Mouse (Mus musculus) neural tube, embryonic 15.5 days (tissue): ENCODE results near the gene Tmsb4x. TPM values are rescaled to one million over a fixed set of nuclear protein-coding genes. Genes with fewer than 3 reads are reported as not detected.

Source experiments
- ATAC-seq: fragments of 200-750 bp; cut with Nextera tagmentation; 2 replicates; pipeline ENCODE4 v1.8.0; 2017; ENCODE audit warnings: mild to moderate bottlenecking, moderate TSS enrichment, moderate library complexity; ENCODE audit not compliant: low FRiP score
- H3K27ac ChIP-seq: fragments of 300-500 bp; sonication (generic); replicated peaks from 2 replicates; pipeline ENCODE4 v1.5.1; 2015; ENCODE audit warnings: mild to moderate bottlenecking, inconsistent platforms
- H3K27me3 ChIP-seq: fragments of 300-500 bp; sonication (generic); replicated peaks from 2 replicates; pipeline ENCODE4 v1.6.1; 2015; ENCODE audit warnings: inconsistent platforms
- H3K36me3 ChIP-seq: fragments of 300-500 bp; sonication (generic); 2 replicates; pipeline ENCODE4 v1.6.1; 2015; ENCODE audit warnings: inconsistent platforms
- H3K4me1 ChIP-seq: fragments of 300-500 bp; sonication (generic); 2 replicates; pipeline ENCODE4 v1.6.1; 2015; ENCODE audit warnings: inconsistent platforms
- H3K4me2 ChIP-seq: fragments of 300-500 bp; sonication (generic); 2 replicates; pipeline ENCODE4 v1.6.1; 2015; ENCODE audit warnings: inconsistent platforms, mild to moderate bottlenecking, moderate library complexity
- H3K4me3 ChIP-seq: fragments of 300-500 bp; sonication (generic); replicated peaks from 2 replicates; pipeline ENCODE4 v1.5.1; 2015; ENCODE audit warnings: mild to moderate bottlenecking, inconsistent platforms
- H3K9ac ChIP-seq: fragments of 300-500 bp; sonication (generic); replicated peaks from 2 replicates; pipeline ENCODE4 v1.6.1; 2015; ENCODE audit warnings: mild to moderate bottlenecking, inconsistent platforms
- H3K9me3 ChIP-seq: fragments of 300-500 bp; sonication (generic); replicated peaks from 2 replicates; pipeline ENCODE4 v1.6.1; 2016; ENCODE audit warnings: inconsistent platforms
- WGBS: fragments of 180-500 bp; shearing (Covaris S2); methylation state at CpG from one replicate; pipeline ENCODE4 v1.1.7; 2015; ENCODE audit warnings: mixed read lengths; 5-methylcytosine and 5-hydroxymethylcytosine counted together
- polyA plus RNA-seq: library from polyadenylated mRNA; unstranded; fragments of >200 nt; fragmentation: Nextera tagmentation; extraction: Ambion mirVana; gene quantifications from 2 replicates; pipeline ENCODE4 v1.2.1, GENCODE M21; 2015

Gene Tmsb4x
- polyA plus RNA-seq, 1 experiment from 2014 or later: 5,117 TPM

DNA sequence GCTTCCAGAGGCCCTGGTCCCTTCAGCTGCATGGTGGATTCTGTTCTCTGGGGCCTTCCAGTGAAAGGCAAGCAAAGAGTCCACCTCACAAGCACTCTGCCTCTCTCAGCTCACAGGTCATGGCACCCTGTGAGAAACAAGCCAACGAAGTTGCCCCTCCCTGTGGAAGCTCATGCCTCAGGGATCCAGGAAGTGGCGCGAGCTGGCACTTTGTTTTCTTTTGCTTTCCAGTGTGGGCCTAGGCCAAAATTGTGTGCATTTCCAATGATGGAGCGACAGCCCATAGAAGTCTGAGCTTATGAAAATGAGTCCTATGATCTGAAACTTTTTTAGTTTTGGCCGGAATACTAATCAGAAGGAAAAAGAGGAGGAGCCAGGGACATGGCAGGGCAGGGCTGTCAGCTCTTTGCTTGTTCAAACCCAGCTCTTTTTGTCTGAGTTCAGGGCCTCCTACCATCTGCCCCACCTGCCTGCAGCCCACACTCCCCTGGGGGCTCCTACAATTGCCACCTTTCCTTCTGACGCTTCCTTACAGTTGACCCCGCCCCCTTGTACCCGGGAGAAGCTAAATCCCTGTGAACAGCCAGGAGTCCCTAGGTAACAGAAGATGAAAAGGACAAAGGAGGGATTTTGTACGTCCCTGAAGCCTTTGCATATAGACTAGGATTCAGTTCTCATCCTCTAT is 2.9 kb upstream of the Tmsb4x start:
- WGBS: 56% methylated on average over 9 of the region's 9 CpGs
- no peak overlapping the region for H3K27ac ChIP-seq
- no peak for ATAC-seq

DNA sequence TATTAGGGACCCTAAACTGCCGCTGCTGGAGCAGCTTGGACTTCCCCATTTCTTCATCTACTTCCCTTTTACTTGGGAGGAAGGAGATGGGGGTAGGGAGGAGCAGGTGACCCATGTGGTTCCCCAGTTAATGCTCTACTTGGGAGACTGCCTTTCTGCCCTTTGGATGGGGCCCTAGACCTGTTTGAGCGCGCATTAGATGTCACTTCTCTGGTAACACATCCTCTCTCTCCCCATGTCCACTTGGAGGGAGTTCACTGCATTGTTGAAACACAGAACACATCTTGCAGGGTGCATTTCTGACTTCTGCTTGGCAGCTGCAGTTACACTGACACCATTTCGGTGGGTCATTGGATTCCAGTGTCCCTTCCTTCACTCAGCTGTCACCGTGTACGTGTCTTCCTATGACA is 1.2 kb upstream of the Tmsb4x start:
- Histone ChIP-seq H3K4me3 (peak overlapping the region; percentile 54), H3K9me3 (no peaks in the 10 kb centered on the region), H3K4me2 (peak overlapping the region; percentile 54), H3K27me3 (no peaks in the 10 kb centered on the region), H3K36me3 (no peaks in the 10 kb centered on the region), H3K27ac (peak overlapping the region; percentile 91; the same call in 1 of the 2 replicates), H3K9ac (peak overlapping the region; percentile 75; the same call in 1 of the 2 replicates), H3K4me1 (peaks cover 13% of the 10 kb centered on the region; the same call in 1 of the 2 replicates)
- no peak for ATAC-seq
- 43% methylated on average over 6 of the region's 6 CpGs for WGBS

More for the DNA sequence above, 2.9 kb upstream of the Tmsb4x start:
- H3K36me3 ChIP-seq: no peaks in the 10 kb centered on the region
- no peak overlapping the region for H3K4me3 ChIP-seq
- no peak overlapping the region for H3K9ac ChIP-seq
- no peaks in the 10 kb centered on the region for H3K9me3 ChIP-seq
- no peaks in the 10 kb centered on the region for H3K27me3 ChIP-seq
- no peak overlapping the region for H3K4me2 ChIP-seq
- H3K4me1 ChIP-seq: peaks cover 5% of the 10 kb centered on the region; the same call in 1 of the 2 replicates

DNA sequence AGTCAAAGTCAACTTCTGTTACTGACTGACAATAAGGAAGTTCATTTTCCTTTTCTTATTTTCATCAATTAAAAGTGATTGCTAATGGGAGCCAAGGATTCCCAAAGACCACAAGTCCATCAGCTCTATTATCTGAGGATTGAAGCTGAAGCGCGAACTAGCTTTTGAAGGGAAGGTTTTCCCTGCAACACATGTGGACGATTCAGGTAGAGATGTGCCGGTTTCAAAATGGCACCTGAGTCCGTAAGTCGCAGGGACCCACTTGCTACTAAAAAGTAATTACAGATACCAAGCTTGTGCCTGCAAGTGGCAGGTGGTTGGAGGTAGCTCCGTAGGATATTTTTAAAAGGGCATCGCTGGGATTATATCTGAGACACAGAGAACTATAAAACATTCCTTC is 713 bp upstream of the Tmsb4x start:
- peak overlapping the region; percentile 75; the same call in 1 of the 2 replicates for H3K9ac ChIP-seq
- H3K4me2 ChIP-seq: peak overlapping the region; percentile 54
- peak; percentile 21; the same call in 1 of the 2 replicates for ATAC-seq
- no peaks in the 10 kb centered on the region for H3K9me3 ChIP-seq
- no peaks in the 10 kb centered on the region for H3K27me3 ChIP-seq
- peak overlapping the region; percentile 91 for H3K27ac ChIP-seq
- peak overlapping the region; percentile 54 for H3K4me3 ChIP-seq
- WGBS: 39% methylated on average over 8 of the region's 8 CpGs
- H3K36me3 ChIP-seq: no peaks in the 10 kb centered on the region
- peaks cover 13% of the 10 kb centered on the region; the same call in 1 of the 2 replicates for H3K4me1 ChIP-seq

DNA sequence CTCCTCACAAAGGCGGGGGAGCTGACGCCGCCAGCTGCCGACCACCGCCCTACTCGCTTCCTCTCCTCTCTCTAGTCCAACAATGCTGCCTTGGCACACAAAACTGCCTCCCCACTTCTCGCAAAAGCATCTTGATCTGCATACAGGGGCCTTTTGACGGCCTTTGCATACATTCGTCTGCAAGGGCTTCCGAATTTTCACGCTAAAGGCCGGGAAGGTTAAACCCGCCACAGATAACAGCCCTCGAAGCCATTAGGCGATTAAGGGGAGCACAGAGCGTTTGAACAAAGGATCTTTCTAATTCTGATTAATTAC is 652 bp downstream of the Tmsb4x start:
- no peaks in the 10 kb centered on the region for H3K36me3 ChIP-seq
- H3K4me2 ChIP-seq: no peak overlapping the region
- peaks cover 13% of the 10 kb centered on the region; the same call in 1 of the 2 replicates for H3K4me1 ChIP-seq
- no peaks in the 10 kb centered on the region for H3K9me3 ChIP-seq
- H3K4me3 ChIP-seq: peak overlapping the region; percentile 54
- peak overlapping the region; percentile 75 for H3K9ac ChIP-seq
- H3K27ac ChIP-seq: peak overlapping the region; percentile 91
- peak; percentile 58 for ATAC-seq
- H3K27me3 ChIP-seq: no peaks in the 10 kb centered on the region
- WGBS: 20% methylated on average over 16 of the region's 16 CpGs

DNA sequence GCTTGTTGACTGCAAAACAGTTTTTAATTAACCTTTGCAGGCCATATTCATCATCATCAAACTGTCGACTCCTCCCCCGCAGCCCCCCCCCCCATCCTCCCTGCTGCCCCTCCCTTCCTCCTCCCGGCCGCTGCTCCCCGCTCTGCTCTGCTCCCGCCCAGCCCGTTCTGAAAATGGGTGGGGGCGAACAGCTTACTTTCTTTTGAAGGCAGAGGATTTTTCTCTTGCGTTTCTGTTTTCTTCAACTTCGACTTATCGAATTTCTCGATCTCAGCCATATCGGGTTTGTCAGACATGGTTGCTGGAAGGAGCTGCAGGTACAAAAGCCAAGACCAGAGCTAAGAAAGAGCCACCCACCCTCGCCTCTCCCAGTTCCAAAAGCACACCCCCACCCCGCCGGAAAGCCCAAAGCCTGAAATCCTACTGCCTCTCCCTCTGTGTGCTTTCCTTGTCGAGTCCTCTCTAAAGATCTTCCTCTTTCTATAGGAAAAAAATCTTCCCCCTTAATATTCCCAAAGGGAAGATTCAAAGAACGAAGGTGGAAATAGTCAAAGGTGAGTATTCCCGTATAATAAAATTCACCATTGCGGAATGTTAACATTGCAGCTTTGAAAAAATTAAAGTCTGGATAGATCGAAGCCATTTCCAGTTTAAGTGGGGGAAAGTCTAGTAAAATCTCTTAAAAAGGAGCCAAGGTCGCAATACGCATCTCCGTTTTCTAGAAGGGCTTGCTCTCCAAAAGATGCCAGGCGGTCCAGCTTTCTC is 1.2 kb downstream of the Tmsb4x start:
- Histone ChIP-seq H3K27ac (peak overlapping the region; percentile 91), H3K4me3 (peak overlapping the region; percentile 54), H3K9ac (peak overlapping the region; percentile 75), H3K4me2 (peak overlapping the region; percentile 59), H3K9me3 (no peaks in the 10 kb centered on the region), H3K4me1 (peaks cover 13% of the 10 kb centered on the region; the same call in 1 of the 2 replicates), H3K27me3 (peaks cover under 1% of the 10 kb centered on the region; the same call in 1 of the 2 replicates), H3K36me3 (no peaks in the 10 kb centered on the region)
- WGBS: 26% methylated on average over 25 of the region's 25 CpGs
- peak; percentile 62; the same call in 1 of the 2 replicates for ATAC-seq

DNA sequence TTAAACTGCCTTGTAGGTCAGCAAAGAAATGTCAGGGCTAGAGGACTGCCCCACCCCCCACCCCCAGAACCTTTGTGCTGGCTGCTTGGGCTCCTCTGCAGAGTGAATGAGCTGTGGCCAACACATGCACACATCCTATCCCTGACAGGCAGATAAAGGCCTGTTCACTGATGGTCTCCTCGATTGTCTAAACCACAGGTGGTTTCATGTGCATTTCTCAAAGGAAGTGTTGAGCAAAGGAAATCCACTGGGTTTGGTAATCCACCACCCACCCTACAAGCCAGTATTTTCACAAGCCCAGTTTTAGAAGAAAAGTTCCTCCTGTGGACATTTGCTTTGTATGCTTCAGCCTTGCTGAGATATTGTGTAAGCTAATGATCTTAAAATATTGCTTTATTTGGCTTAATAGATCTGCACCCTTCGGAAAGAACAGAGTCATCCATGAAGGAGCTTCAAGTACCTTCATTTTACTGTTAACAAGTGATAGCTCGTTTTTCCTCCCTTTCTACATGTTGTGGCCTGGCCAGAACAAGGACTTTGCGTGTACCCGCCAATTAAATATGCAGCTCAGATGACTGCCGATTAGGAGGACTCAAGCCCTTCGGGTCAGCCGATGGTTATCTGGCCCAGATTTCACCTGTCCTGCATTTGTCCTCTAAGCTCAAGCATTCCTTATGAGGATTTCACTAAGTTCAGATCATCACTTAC is 3.1 kb downstream of the Tmsb4x start:
- 52% methylated on average over 8 of the region's 8 CpGs for WGBS
- Histone ChIP-seq H3K4me1 (peaks cover 13% of the 10 kb centered on the region; the same call in 1 of the 2 replicates), H3K4me3 (no peak overlapping the region), H3K4me2 (peak overlapping the region; percentile 59), H3K27me3 (peaks cover 3% of the 10 kb centered on the region; the same call in 1 of the 2 replicates), H3K27ac (no peak overlapping the region; the same call in 1 of the 2 replicates), H3K9ac (no peak overlapping the region), H3K9me3 (no peaks in the 10 kb centered on the region), H3K36me3 (no peaks in the 10 kb centered on the region)
- ATAC-seq: no peak

DNA sequence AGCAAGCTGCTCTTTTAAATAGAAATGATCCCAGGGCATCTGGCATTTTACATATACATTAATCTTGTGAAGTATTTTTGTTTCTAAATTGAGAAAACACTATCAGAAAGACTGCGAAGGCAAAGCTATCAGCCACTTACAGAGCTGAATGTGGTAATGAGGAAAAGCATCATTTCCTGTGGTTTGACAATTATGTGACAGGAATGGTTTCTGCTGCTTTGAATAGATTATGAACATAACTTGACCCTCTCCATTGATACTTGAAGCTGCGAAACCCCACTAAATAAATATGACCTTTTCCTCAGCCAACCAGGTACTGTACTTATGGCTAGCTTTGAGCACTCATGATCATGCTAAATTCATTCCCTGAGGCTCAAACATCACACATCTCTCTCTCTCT is 7.8 kb downstream of the Tmsb4x start:
- no peak for ATAC-seq
- peaks cover 2% of the 10 kb centered on the region; the same call in 1 of the 2 replicates for H3K4me1 ChIP-seq
- H3K27ac ChIP-seq: no peak overlapping the region
- WGBS: 80% methylated on average over 2 of the region's 2 CpGs
- no peak overlapping the region for H3K4me3 ChIP-seq
- H3K36me3 ChIP-seq: no peaks in the 10 kb centered on the region
- H3K27me3 ChIP-seq: peaks cover 6% of the 10 kb centered on the region; the same call in 1 of the 2 replicates
- no peak overlapping the region for H3K9ac ChIP-seq
- no peak overlapping the region for H3K4me2 ChIP-seq
- H3K9me3 ChIP-seq: no peaks in the 10 kb centered on the region

DNA sequence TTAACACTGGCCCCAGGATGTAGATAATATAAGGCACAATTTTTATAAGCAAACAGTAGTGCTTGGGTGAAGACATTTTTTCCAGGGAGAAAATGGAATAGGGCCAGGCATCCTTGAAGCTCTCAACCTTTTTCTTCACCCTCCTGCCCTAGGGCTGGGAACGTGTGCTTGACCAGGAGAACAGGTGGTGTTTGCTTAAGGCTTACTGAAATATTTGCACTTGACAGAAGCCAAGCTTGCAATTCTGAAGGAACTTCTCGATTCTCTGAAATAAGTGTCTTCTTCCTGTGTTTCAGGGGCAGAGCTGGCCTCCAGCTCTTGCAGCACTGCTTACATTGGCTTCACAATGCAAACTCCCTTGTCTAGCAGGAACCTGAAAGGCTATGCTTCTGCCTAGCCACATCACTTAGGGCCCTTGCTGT is 13.9 kb downstream of the Tmsb4x start:
- no peak for ATAC-seq

DNA sequence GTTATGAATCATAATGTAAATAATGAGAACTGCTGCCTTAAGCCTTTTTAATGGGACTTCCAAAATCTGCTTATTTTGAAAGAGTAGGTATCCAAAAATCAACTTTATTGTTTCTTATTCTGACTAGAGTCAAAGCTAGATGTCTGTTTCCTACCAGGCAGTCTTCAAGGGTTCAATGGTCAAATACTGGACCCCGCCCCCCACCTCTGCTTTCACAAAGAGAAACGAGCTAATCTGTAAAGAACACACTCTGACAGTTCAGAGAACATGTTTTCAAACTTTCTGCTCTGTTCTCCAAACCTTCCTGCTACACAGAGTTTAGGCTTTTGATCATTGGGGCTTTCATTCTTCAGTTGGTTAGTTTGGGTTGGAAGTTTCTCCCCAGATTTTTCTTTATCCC is 22.8 kb downstream of the Tmsb4x start:
- Histone ChIP-seq H3K4me2 (no peak overlapping the region), H3K27me3 (peaks cover 10% of the 10 kb centered on the region), H3K9me3 (no peaks in the 10 kb centered on the region), H3K9ac (no peak overlapping the region), H3K4me1 (no peaks in the 10 kb centered on the region), H3K27ac (no peak overlapping the region), H3K36me3 (no peaks in the 10 kb centered on the region), H3K4me3 (no peak overlapping the region)
- WGBS: 51% methylated on average over 2 of the region's 2 CpGs
- ATAC-seq: no peak

More for the DNA sequence above, 13.9 kb downstream of the Tmsb4x start:
- no peaks in the 10 kb centered on the region for H3K9me3 ChIP-seq
- H3K4me2 ChIP-seq: no peak overlapping the region
- H3K27ac ChIP-seq: no peak overlapping the region
- no peaks in the 10 kb centered on the region for H3K4me1 ChIP-seq
- H3K9ac ChIP-seq: no peak overlapping the region
- H3K36me3 ChIP-seq: no peaks in the 10 kb centered on the region
- WGBS: 92% methylated on average over 2 of the region's 2 CpGs
- H3K4me3 ChIP-seq: no peak overlapping the region
- H3K27me3 ChIP-seq: peaks cover 8% of the 10 kb centered on the region

DNA sequence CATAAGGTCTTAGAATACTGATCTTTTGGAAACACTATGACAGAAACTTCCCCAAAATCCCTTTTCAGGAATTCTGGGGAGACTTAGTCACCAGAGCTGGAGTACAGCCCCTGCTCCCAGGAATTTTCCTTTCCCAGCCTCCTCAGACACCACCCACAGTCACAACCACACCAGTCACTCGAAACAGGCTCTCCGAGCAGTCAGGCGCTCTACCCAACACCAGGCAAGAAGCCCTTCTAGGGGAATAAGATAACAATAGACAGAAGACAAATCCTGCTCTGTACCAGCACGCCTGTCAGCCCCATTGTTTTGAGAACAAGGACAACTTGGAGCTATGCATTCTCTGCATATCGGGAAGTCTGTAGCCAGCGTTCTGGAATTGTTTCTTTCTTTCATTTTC is 25.6 kb downstream of the Tmsb4x start:
- 46% methylated on average over 6 of the region's 6 CpGs for WGBS
- H3K9ac ChIP-seq: no peak overlapping the region
- no peak overlapping the region for H3K4me2 ChIP-seq
- H3K27ac ChIP-seq: no peak overlapping the region
- no peak for ATAC-seq
- H3K36me3 ChIP-seq: no peaks in the 10 kb centered on the region
- H3K9me3 ChIP-seq: no peaks in the 10 kb centered on the region
- H3K27me3 ChIP-seq: peaks cover 10% of the 10 kb centered on the region
- no peak overlapping the region for H3K4me3 ChIP-seq
- no peaks in the 10 kb centered on the region for H3K4me1 ChIP-seq

DNA sequence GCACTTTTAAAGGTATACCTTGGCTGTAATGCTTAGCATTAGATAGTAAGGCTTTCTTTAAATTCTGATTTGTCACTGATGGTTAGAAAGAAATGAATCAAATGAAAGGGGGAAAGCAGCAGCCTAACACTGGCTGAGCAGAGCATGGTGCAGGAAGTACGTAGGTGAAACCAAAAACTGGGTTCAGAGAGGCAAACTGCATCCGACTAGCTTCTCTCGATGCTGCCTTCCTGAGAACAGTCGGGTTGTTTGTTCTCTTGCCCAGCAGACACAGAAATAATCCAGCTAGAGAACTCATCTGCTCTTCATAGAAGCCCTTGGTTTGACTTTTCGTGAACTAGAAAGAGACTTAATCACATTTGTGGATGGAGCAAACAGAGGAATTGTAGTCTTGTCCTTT is 26.7 kb downstream of the Tmsb4x start:
- 81% methylated on average over 5 of the region's 5 CpGs for WGBS
- H3K27me3 ChIP-seq: peaks cover 17% of the 10 kb centered on the region; the same call in 1 of the 2 replicates
- H3K9ac ChIP-seq: no peak overlapping the region

More for the DNA sequence above, 26.7 kb downstream of the Tmsb4x start:
- H3K9me3 ChIP-seq: no peaks in the 10 kb centered on the region
- no peak overlapping the region for H3K27ac ChIP-seq
- no peak overlapping the region for H3K4me3 ChIP-seq
- no peaks in the 10 kb centered on the region for H3K36me3 ChIP-seq
- ATAC-seq: no peak
- H3K4me1 ChIP-seq: no peaks in the 10 kb centered on the region
- no peak overlapping the region for H3K4me2 ChIP-seq
